Mouse (Mus musculus) lung, postnatal 0 days (tissue): ENCODE measurements around the gene Fam136a. TPM values are rescaled to one million over a fixed set of nuclear protein-coding genes. Genes with fewer than 3 reads are reported as not detected.

Source experiments
- ATAC-seq: fragments of 200-750 bp; cut with Nextera tagmentation; 2 replicates; pipeline ENCODE4 v1.8.0; 2017; ENCODE audit warnings: moderate library complexity
- DNase-seq: peaks from one replicate; pipeline ENCODE4 v3.0.0-alpha.2; 2016; ENCODE audit warnings: low spot score
- H3K27ac ChIP-seq: fragments of 300-500 bp; sonication (generic); 2 replicates; pipeline ENCODE4 v1.5.1; 2014; ENCODE audit warnings: antibody characterized with exemption, mild to moderate bottlenecking, low read length, mixed read lengths
- H3K27me3 ChIP-seq: fragments of 300-500 bp; sonication (generic); replicated peaks from 2 replicates; pipeline ENCODE4 v1.6.1; 2014; ENCODE audit warnings: low read length, mixed read lengths; ENCODE audit not compliant: insufficient read depth
- H3K36me3 ChIP-seq: fragments of 300-500 bp; sonication (generic); 2 replicates; pipeline ENCODE4 v1.6.1; 2014; ENCODE audit warnings: low read length, mixed read lengths; ENCODE audit not compliant: insufficient read depth
- H3K4me1 ChIP-seq: fragments of 300-500 bp; sonication (generic); 2 replicates; pipeline ENCODE4 v1.6.1; 2014; ENCODE audit warnings: antibody characterized with exemption, low read depth, low read length, mixed read lengths; ENCODE audit not compliant: insufficient read depth
- H3K4me2 ChIP-seq: fragments of 300-500 bp; sonication (generic); replicated peaks from 2 replicates; pipeline ENCODE4 v1.6.1; 2014; ENCODE audit warnings: low read depth, mild to moderate bottlenecking, low read length, moderate library complexity, mixed read lengths
- H3K4me3 ChIP-seq: fragments of 300-500 bp; sonication (generic); 2 replicates; pipeline ENCODE4 v1.5.1; 2014; ENCODE audit warnings: low read depth, low read length
- H3K9ac ChIP-seq: fragments of 300-500 bp; sonication (generic); replicated peaks from 2 replicates; pipeline ENCODE4 v1.6.1; 2014; ENCODE audit warnings: low read depth, mild to moderate bottlenecking
- H3K9me3 ChIP-seq: fragments of 300-500 bp; sonication (generic); 2 replicates; pipeline ENCODE4 v1.6.1; 2016; ENCODE audit warnings: low read length, mixed read lengths
- CTCF ChIP-seq: IDR thresholded peaks from 2 replicates; pipeline ENCODE4 v1.5.1; 2016; ENCODE audit warnings: antibody characterized with exemption, mild to moderate bottlenecking
- EP300 ChIP-seq: IDR thresholded peaks from 2 replicates; pipeline ENCODE4 v1.6.1; 2016; ENCODE audit warnings: antibody characterized with exemption, mild to moderate bottlenecking, control low read depth
- WGBS: fragments of 180-500 bp; shearing (Covaris S2); extraction: QIAGEN DNeasy Blood & Tissue Kit; methylation state at CpG from one replicate; pipeline ENCODE4 v1.1.7; 2014; 5-methylcytosine and 5-hydroxymethylcytosine counted together
- polyA plus RNA-seq: library from polyadenylated mRNA; unstranded; fragments of >200 nt; fragmentation: Nextera tagmentation; extraction: Ambion mirVana; gene quantifications from 2 replicates; pipeline ENCODE4 v1.2.1, GENCODE M21; 2015

Fam136a gene
- polyA plus RNA-seq, 1 experiment from 2014 or later, result 45.3 TPM

DNA sequence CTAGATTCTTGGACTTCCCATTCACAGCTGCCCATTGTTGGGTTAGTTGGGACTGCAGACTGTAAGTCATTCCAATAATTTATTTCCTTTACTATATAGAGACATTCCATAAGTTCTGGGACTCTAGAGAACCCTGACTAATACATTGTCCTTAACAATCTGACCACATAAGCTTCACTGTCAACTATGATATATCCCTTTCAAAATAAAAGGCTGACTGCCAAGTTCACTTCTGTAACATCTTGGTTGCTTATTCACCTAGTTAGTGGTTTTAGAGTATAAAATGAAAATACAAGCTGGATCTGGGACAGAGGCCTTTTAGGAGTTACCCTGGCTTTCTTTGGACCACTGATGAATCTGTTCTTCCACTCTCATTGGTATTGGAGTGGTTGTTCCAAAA lies 17.1 kb downstream of the Fam136a start:
- DNase-seq, result no peak
- Histone ChIP-seq H3K4me3 (no peak overlapping the region), H3K36me3 (peaks cover 7% of the 10 kb centered on the region; the same call in 1 of the 2 replicates), H3K27ac (no peak overlapping the region), H3K27me3 (no peaks in the 10 kb centered on the region), H3K9me3 (no peaks in the 10 kb centered on the region), H3K4me1 (no peaks in the 10 kb centered on the region), H3K9ac (no peak overlapping the region), H3K4me2 (no peak overlapping the region)
- ATAC-seq, result no peak
- TF ChIP-seq EP300 (no peak), CTCF (no peak)

DNA sequence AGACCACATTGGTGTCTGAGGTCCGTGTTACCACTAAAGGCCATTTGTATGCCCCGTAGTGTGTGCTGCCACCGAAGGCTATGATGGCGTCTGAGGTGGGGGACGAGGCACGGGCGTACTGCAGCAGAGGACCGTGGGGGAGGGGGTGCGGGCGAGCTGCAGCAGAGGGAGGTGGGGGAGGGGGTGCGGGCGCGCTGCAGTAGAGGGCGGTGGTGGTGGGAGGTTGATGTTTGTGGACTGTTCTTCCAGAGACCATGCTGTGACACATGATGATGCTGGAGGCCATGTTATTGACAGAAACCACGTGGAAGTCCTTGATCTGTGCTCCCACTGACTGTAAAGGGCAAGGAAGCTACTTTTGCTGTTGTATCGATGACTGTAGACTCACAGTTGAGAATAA lies 17.9 kb downstream of the Fam136a start:
- H3K36me3 ChIP-seq, result peaks cover 4% of the 10 kb centered on the region; the same call in 1 of the 2 replicates
- TF ChIP-seq EP300 (no peak), CTCF (no peak)
- H3K4me1 ChIP-seq, result no peaks in the 10 kb centered on the region
- H3K9me3 ChIP-seq, result no peaks in the 10 kb centered on the region
- H3K4me3 ChIP-seq, result no peak overlapping the region
- no peak overlapping the region for H3K27ac ChIP-seq
- no peak overlapping the region for H3K9ac ChIP-seq
- 36% methylated on average over 16 of the region's 16 CpGs for WGBS
- no peaks in the 10 kb centered on the region for H3K27me3 ChIP-seq
- H3K4me2 ChIP-seq, result no peak overlapping the region
- DNase-seq (no peak), ATAC-seq (no peak)

DNA sequence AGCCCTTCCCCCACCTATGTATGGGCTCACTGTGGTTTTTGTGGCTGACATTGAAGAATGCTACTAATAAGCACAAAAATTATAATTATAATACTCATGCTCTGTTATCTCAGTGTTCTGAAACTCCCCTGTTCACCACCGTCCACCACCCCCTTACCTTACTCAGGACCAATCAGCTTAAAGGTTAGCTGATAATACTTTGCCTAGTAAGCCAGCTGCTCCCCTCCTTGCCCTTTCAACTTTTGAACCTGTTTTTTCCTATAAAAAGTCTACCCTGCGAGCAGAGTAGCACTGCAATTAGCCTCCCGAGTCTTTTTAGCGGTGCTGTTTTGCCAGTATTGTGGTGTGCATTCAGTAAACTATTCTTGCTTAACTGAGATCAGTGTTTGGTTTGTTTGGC lies 19.2 kb downstream of the Fam136a start:
- DNase-seq (no peak), ATAC-seq (no peak)
- Histone ChIP-seq H3K4me1 (no peaks in the 10 kb centered on the region), H3K9me3 (no peaks in the 10 kb centered on the region), H3K4me3 (no peak overlapping the region), H3K9ac (no peak overlapping the region), H3K27ac (no peak overlapping the region), H3K27me3 (no peaks in the 10 kb centered on the region), H3K36me3 (peaks cover 4% of the 10 kb centered on the region; the same call in 1 of the 2 replicates), H3K4me2 (no peak overlapping the region)
- TF ChIP-seq CTCF, result no peak
- 53% methylated on average over 4 of the region's 4 CpGs for WGBS

GRCm38 (mm10) chr6:86385362-86386104 lies 20.1 kb downstream of the Fam136a start:
- Histone ChIP-seq H3K4me1 (no peaks in the 10 kb centered on the region), H3K27ac (no peak overlapping the region), H3K36me3 (peaks cover 5% of the 10 kb centered on the region; the same call in 1 of the 2 replicates), H3K4me3 (no peak overlapping the region), H3K4me2 (no peak overlapping the region), H3K9ac (no peak overlapping the region), H3K9me3 (no peaks in the 10 kb centered on the region), H3K27me3 (no peaks in the 10 kb centered on the region)
- TF ChIP-seq CTCF, result no peak
- no peak for TF ChIP-seq EP300
- DNase-seq (no peak), ATAC-seq (no peak)
- WGBS, result 65% methylated on average over 5 of the region's 5 CpGs

DNA sequence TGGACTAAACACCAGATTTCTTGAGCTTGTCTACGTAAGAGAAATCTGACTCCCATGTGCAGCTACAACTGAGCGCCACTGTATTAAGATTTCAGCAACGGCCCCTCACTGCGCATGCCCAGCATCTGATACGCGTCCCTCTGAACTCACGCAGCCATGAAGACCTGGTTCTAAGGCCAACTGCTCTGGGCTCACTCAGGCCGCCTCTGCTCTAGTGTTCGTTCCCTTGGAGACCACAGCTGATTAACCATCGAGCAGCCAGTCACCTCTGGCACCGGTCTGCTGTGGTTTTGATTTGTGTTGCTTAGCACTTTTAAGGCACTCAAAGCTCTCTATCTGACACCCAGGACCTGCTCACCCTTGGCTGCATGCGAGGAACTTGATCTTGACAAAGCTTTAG lies 21.9 kb downstream of the Fam136a start:
- 80% methylated on average over 12 of the region's 12 CpGs for WGBS
- no peaks in the 10 kb centered on the region for H3K9me3 ChIP-seq
- H3K4me2 ChIP-seq, result no peak overlapping the region
- no peak overlapping the region for H3K9ac ChIP-seq
- H3K4me1 ChIP-seq, result no peaks in the 10 kb centered on the region
- no peak for ATAC-seq
- DNase-seq, result no peak
- TF ChIP-seq CTCF (no peak), EP300 (no peak)
- no peaks in the 10 kb centered on the region for H3K27me3 ChIP-seq
- no peak overlapping the region for H3K27ac ChIP-seq
- no peak overlapping the region for H3K4me3 ChIP-seq
- peaks cover 16% of the 10 kb centered on the region; the same call in 1 of the 2 replicates for H3K36me3 ChIP-seq

- no peaks in the 10 kb centered on the region for H3K9me3 ChIP-seq
- TF ChIP-seq CTCF (no peak), EP300 (no peak)
- H3K4me1 ChIP-seq, result no peaks in the 10 kb centered on the region
- peaks cover 16% of the 10 kb centered on the region; the same call in 1 of the 2 replicates for H3K36me3 ChIP-seq
- 70% methylated on average over 18 of the region's 18 CpGs for WGBS
- no peak overlapping the region for H3K27ac ChIP-seq
- no peak for DNase-seq
- no peaks in the 10 kb centered on the region for H3K27me3 ChIP-seq
- H3K4me2 ChIP-seq, result no peak overlapping the region
- no peak overlapping the region for H3K9ac ChIP-seq
- H3K4me3 ChIP-seq, result no peak overlapping the region
- ATAC-seq, result no peak
These were observed 23.0 kb downstream of the Fam136a start for GRCm38 (mm10) chr6:86388461-86388860.
